ENCODE assay signal across 8 mouse cellular contexts in the genomic region with DNA sequence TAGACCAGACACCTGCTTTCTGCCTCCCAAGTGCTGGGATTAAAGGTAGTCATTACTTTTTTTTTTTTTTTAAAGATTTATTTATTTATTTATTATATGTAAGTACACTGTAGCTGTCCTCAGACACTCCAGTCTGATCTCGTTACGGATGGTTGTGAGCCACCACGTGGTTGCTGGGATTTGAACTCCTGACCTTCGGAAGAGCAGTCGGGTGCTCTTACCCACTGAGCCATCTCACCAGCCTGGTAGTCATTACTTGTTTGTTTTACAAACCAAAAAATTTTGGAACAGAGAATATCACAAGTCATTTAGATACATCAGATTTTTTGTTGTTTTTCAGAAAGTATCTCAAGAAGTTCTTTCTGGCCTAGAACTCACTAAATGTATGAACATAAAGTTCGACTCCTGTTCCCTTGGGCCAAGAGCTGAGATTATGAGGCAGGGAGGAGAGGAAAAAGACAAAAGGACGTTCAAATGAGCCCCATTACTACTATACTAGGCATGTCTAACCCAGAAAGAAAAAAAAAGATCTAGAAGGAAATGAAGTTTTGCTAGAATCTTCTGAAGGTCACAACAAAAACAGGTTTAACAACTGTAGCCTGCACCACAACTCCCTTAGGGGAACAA. TPM values are rescaled to one million over a fixed set of nuclear protein-coding genes. Genes with fewer than 3 reads are reported as not detected.
DNase-seq lines count a peak whose midpoint lies in the region; ATAC-seq and TF ChIP-seq lines count a peak whose summit lies in the region.
"Not testable (repeated sequence)": the region's sequence is repeated elsewhere in the genome, so short reads cannot be mapped to it uniquely, and the experiment has no call there.

No protein-coding gene starts in this region.

- H3K9me3 ChIP-seq in embryonic facial prominence, embryonic 12.5 days; forebrain, postnatal 0 days (ENCODE audit: low read length); hindbrain, embryonic 11.5 days (ENCODE audit: control insufficient read depth, low read length); neural tube, embryonic 13.5 days: not testable (repeated sequence)

- H3K9ac ChIP-seq in embryonic facial prominence, embryonic 12.5 days, result peak overlapping the region; percentile 97
- peak overlapping the region; percentile 84 for H3K9ac ChIP-seq in forebrain, postnatal 0 days
- H3K9ac ChIP-seq in hindbrain, embryonic 11.5 days (ENCODE audit: low read depth, low read length), result peak overlapping the region; percentile 89
- H3K9ac ChIP-seq in liver, adult 2 months (ENCODE audit: low read depth, low read length), result not testable (repeated sequence)
- peak overlapping the region; percentile 85 for H3K9ac ChIP-seq in neural tube, embryonic 13.5 days

- not testable (repeated sequence) for ATAC-seq in embryonic facial prominence, embryonic 12.5 days (ENCODE audit: insufficient number of reproducible peaks, insufficient read depth, low FRiP score, low TSS enrichment); forebrain, postnatal 0 days; hindbrain, embryonic 11.5 days (ENCODE audit: low FRiP score); neural tube, embryonic 13.5 days (ENCODE audit: low read depth)

- H3K4me2 ChIP-seq in embryonic facial prominence, embryonic 12.5 days (replicated peaks), result peak overlapping the region; percentile 61
- H3K4me2 ChIP-seq in forebrain, postnatal 0 days (ENCODE audit: low read depth), result peak overlapping the region; percentile 62; the same call in 1 of the 2 replicates
- peak overlapping the region; percentile 62 for H3K4me2 ChIP-seq in hindbrain, embryonic 11.5 days (replicated peaks; ENCODE audit: low read depth, low read length)
- H3K4me2 ChIP-seq in neural tube, embryonic 13.5 days, result peak overlapping the region; percentile 76

- peak overlapping the region; percentile 15 for H3ac ChIP-seq in C2C12 (ENCODE audit: control insufficient read depth, insufficient read length, low read depth)

- not testable (repeated sequence) for TF ChIP-seq CTCF in C2C12 (IDR thresholded peaks at IDR 0.05; ENCODE audit: control insufficient read depth, insufficient read depth, insufficient read length); forebrain, postnatal 0 days (IDR thresholded peaks at IDR 0.05; ENCODE audit: low read depth); liver, adult 2 months (IDR thresholded peaks at IDR 0.05; ENCODE audit: low read depth, low read length)

- H3K36me3 ChIP-seq in C2C12 (ENCODE audit: control insufficient read depth, insufficient read depth), result peaks cover 31% of the 10 kb centered on the region
- not testable (repeated sequence) for H3K36me3 ChIP-seq in embryonic facial prominence, embryonic 12.5 days; forebrain, postnatal 0 days (ENCODE audit: insufficient read depth); hindbrain, embryonic 11.5 days (ENCODE audit: control insufficient read depth, insufficient read depth, low read length); liver, adult 2 months (ENCODE audit: control insufficient read depth, insufficient read depth, low read length); macrophage (ENCODE audit: inconsistent target); neural tube, embryonic 13.5 days

- not testable (repeated sequence) for TF ChIP-seq POLR2A in liver, adult 2 months (IDR thresholded peaks at IDR 0.05; ENCODE audit: extremely low read depth, insufficient read depth, low read length)

- DNase-seq in forebrain, postnatal 0 days; hindbrain, embryonic 11.5 days (ENCODE audit: low spot score); liver, adult 2 months (ENCODE audit: extremely low read depth, low read depth, low spot score): not testable (repeated sequence)
- peak; percentile 47 for DNase-seq in kidney, adult 9 months

- 47% methylated on average over 7 of the region's 7 CpGs for WGBS in embryonic facial prominence, embryonic 12.5 days
- WGBS in forebrain, postnatal 0 days, result 58% methylated on average over 7 of the region's 7 CpGs
- 49% methylated on average over 7 of the region's 7 CpGs for WGBS in hindbrain, embryonic 11.5 days
- 58% methylated on average over 7 of the region's 7 CpGs for WGBS in liver, adult 2 months
- WGBS in macrophage (ENCODE audit: missing documents), result 77% methylated on average over 5 of the region's 7 CpGs
- 44% methylated on average over 7 of the region's 7 CpGs for WGBS in neural tube, embryonic 13.5 days

- peaks cover 36% of the 10 kb centered on the region for H3K79me3 ChIP-seq in C2C12 (ENCODE audit: low read depth)

- peak overlapping the region; percentile 98 for H3K27ac ChIP-seq in embryonic facial prominence, embryonic 12.5 days
- peak overlapping the region; percentile 99 for H3K27ac ChIP-seq in forebrain, postnatal 0 days (ENCODE audit: low read depth, low read length)
- H3K27ac ChIP-seq in hindbrain, embryonic 11.5 days (ENCODE audit: low read depth, low read length), result peak overlapping the region; percentile 96
- not testable (repeated sequence) for H3K27ac ChIP-seq in liver, adult 2 months (replicated peaks; ENCODE audit: insufficient read depth, low read depth, low read length)
- peak overlapping the region; percentile 93 for H3K27ac ChIP-seq in macrophage
- peak overlapping the region; percentile 98 for H3K27ac ChIP-seq in neural tube, embryonic 13.5 days (replicated peaks)

- H3K27me3 ChIP-seq in C2C12 (ENCODE audit: control insufficient read depth, insufficient read depth, insufficient read length); embryonic facial prominence, embryonic 12.5 days; forebrain, postnatal 0 days (ENCODE audit: insufficient read depth, low read length); hindbrain, embryonic 11.5 days (ENCODE audit: control insufficient read depth, insufficient read depth, low read length); liver, adult 2 months (ENCODE audit: control insufficient read depth, insufficient read depth, low read length); neural tube, embryonic 13.5 days: not testable (repeated sequence)

- H3K79me2 ChIP-seq in C2C12 (ENCODE audit: control insufficient read depth, insufficient read depth) (peaks cover 49% of the 10 kb centered on the region), macrophage (ENCODE audit: inconsistent target) (peaks cover 38% of the 10 kb centered on the region)
- peaks cover 15% of the 10 kb centered on the region; the same call in 1 of the 2 replicates for H3K79me2 ChIP-seq in liver, adult 2 months (ENCODE audit: control insufficient read depth, insufficient read depth, low read length)

- H3K4me3 ChIP-seq in C2C12 (ENCODE audit: insufficient read depth, poor library complexity, severe bottlenecking), result peak overlapping the region; percentile 89
- H3K4me3 ChIP-seq in embryonic facial prominence, embryonic 12.5 days, result peak overlapping the region; percentile 83
- H3K4me3 ChIP-seq in forebrain, postnatal 0 days (ENCODE audit: low read depth, low read length), result peak overlapping the region; percentile 63; the same call in 1 of the 2 replicates
- peak overlapping the region; percentile 90 for H3K4me3 ChIP-seq in hindbrain, embryonic 11.5 days (ENCODE audit: low read depth, low read length)
- peak overlapping the region; percentile 93; the same call in 1 of the 2 replicates for H3K4me3 ChIP-seq in liver, adult 2 months (ENCODE audit: insufficient read depth, low read depth, low read length)
- peak overlapping the region; percentile 72 for H3K4me3 ChIP-seq in macrophage (ENCODE audit: inconsistent target)
- H3K4me3 ChIP-seq in neural tube, embryonic 13.5 days, result peak overlapping the region; percentile 88

- H3K4me1 ChIP-seq in embryonic facial prominence, embryonic 12.5 days; forebrain, postnatal 0 days (ENCODE audit: insufficient read depth); hindbrain, embryonic 11.5 days (replicated peaks; ENCODE audit: control insufficient read depth, insufficient read depth, low read length); liver, adult 2 months (ENCODE audit: control insufficient read depth, insufficient read depth, low read length): not testable (repeated sequence)
- peaks cover 34% of the 10 kb centered on the region for H3K4me1 ChIP-seq in neural tube, embryonic 13.5 days (replicated peaks)

RNA-seq across cellular contexts. Expression of a gene that starts 1.2 kb away (rescaled TPM):
- polyA plus RNA-seq in C2C12 (2012; fragmentation: generic; extraction: Trizol) (235 TPM), macrophage (2018) (60.3 to 155 TPM (median 85.0 TPM) in 3 replicates)
- 731 and 750 TPM in 2 replicates for polyA plus RNA-seq in embryonic facial prominence, embryonic 12.5 days (2016; fragmentation: Nextera tagmentation; extraction: Ambion mirVana)
- 263 and 287 TPM in 2 replicates for total RNA-seq in forebrain, postnatal 0 days (2014; rRNA removed)
- 367 and 416 TPM in 2 replicates for polyA plus RNA-seq in forebrain, postnatal 0 days (2015; fragmentation: Nextera tagmentation; extraction: Ambion mirVana)
- 847 and 854 TPM in 2 replicates for polyA plus RNA-seq in hindbrain, embryonic 11.5 days (2014; fragmentation: Nextera tagmentation; extraction: Ambion mirVana)
- total RNA-seq in liver, adult 2 months (2014; rRNA removed), result 41.4 and 47.3 TPM in 2 replicates
- polyA plus RNA-seq in liver, adult 2 months (2012; rRNA removed), result 26.6 and 40.1 TPM in 2 replicates
- 100 to 1,000 TPM; 298 to 475 (median 399) TPM for total RNA-seq in macrophage (2018; cell fraction: chromatin; rRNA removed)
- total RNA-seq in macrophage (2018; cell fraction: cytosol; rRNA removed), result 10 to 100 TPM; 63.8 to 95.5 (median 73.3) TPM
- total RNA-seq in macrophage (2018; cell fraction: nucleus; rRNA removed), result 100 to 1,000 TPM; 193 to 423 (median 284) TPM
- polyA plus RNA-seq in neural tube, embryonic 13.5 days (2015; fragmentation: Nextera tagmentation; extraction: Ambion mirVana), result 513 and 586 TPM in 2 replicates

RNA-seq across cellular contexts. Expression of a gene that starts 23.4 kb away (rescaled TPM):
- polyA plus RNA-seq in C2C12 (2012; fragmentation: generic; extraction: Trizol), result 19.2 TPM
- 136 and 137 TPM in 2 replicates for polyA plus RNA-seq in embryonic facial prominence, embryonic 12.5 days (2016; fragmentation: Nextera tagmentation; extraction: Ambion mirVana)
- total RNA-seq in forebrain, postnatal 0 days (2014; rRNA removed), result 49.0 and 58.8 TPM in 2 replicates
- polyA plus RNA-seq in forebrain, postnatal 0 days (2015; fragmentation: Nextera tagmentation; extraction: Ambion mirVana), result 32.8 and 43.7 TPM in 2 replicates
- polyA plus RNA-seq in hindbrain, embryonic 11.5 days (2014; fragmentation: Nextera tagmentation; extraction: Ambion mirVana), result 141 and 151 TPM in 2 replicates
- 45.8 and 52.2 TPM in 2 replicates for total RNA-seq in liver, adult 2 months (2014; rRNA removed)
- 52.0 and 54.4 TPM in 2 replicates for polyA plus RNA-seq in liver, adult 2 months (2012; rRNA removed)
- 100 to 1,000 TPM; 193 to 792 (median 580) TPM for total RNA-seq in macrophage (2018; cell fraction: chromatin; rRNA removed)
- 10 to 100 TPM; 41.5 to 90.6 (median 71.6) TPM for total RNA-seq in macrophage (2018; cell fraction: cytosol; rRNA removed)
- 100 to 1,000 TPM; 124 to 452 (median 250) TPM for total RNA-seq in macrophage (2018; cell fraction: nucleus; rRNA removed)
- polyA plus RNA-seq in macrophage (2018), result 50.4 to 96.1 TPM (median 84.7 TPM) in 3 replicates
- polyA plus RNA-seq in neural tube, embryonic 13.5 days (2015; fragmentation: Nextera tagmentation; extraction: Ambion mirVana), result 113 and 116 TPM in 2 replicates

RNA-seq across cellular contexts. Expression of a gene that starts 59.6 kb away (rescaled TPM):
- 236 TPM for polyA plus RNA-seq in C2C12 (2012; fragmentation: generic; extraction: Trizol)
- polyA plus RNA-seq in embryonic facial prominence, embryonic 12.5 days (2016; fragmentation: Nextera tagmentation; extraction: Ambion mirVana), result 48.2 and 55.6 TPM in 2 replicates
- total RNA-seq in forebrain, postnatal 0 days (2014; rRNA removed), result 15.3 and 20.0 TPM in 2 replicates
- 94.3 and 121 TPM in 2 replicates for polyA plus RNA-seq in forebrain, postnatal 0 days (2015; fragmentation: Nextera tagmentation; extraction: Ambion mirVana)
- 33.4 and 36.8 TPM in 2 replicates for polyA plus RNA-seq in hindbrain, embryonic 11.5 days (2014; fragmentation: Nextera tagmentation; extraction: Ambion mirVana)
- total RNA-seq in liver, adult 2 months (2014; rRNA removed), result 0.37 and 0.60 TPM in 2 replicates
- polyA plus RNA-seq in liver, adult 2 months (2012; rRNA removed), result 6.9 and 9.3 TPM in 2 replicates
- 1,000 to 10,000 TPM in 4 of 26 experiments, 100 to 1,000 TPM in 22; 134 to 1,695 (median 455) TPM for total RNA-seq in macrophage (2018; cell fraction: chromatin; rRNA removed)
- total RNA-seq in macrophage (2018; cell fraction: cytosol; rRNA removed), result 1,000 to 10,000 TPM in 5 of 26 experiments, 100 to 1,000 TPM in 21; 227 to 1,662 (median 534) TPM
- total RNA-seq in macrophage (2018; cell fraction: nucleus; rRNA removed), result 1,000 to 10,000 TPM in 7 of 26 experiments, 100 to 1,000 TPM in 19; 155 to 1,879 (median 663) TPM
- polyA plus RNA-seq in macrophage (2018), result 176 to 305 TPM (median 287 TPM) in 3 replicates
- polyA plus RNA-seq in neural tube, embryonic 13.5 days (2015; fragmentation: Nextera tagmentation; extraction: Ambion mirVana), result 47.2 and 51.0 TPM in 2 replicates
